14 mouse cellular contexts compared by ENCODE assay signal in genomic region chr6:80905220-80905619, GRCm38 (mm10).
"Had no signal": no experiment of that assay in that cellular context is flagged by ENCODE, and none has a peak within 500 bp of the region (broad histone marks: within the 10 kb centered on the region; RNA-seq: fewer than 3 reads in every experiment).

No protein-coding gene starts in this region.

- ATAC-seq: intestine, embryonic 15.5 days had no signal

- DNase-seq: kidney, adult 18-20 months; kidney, postnatal 14 days; lung, adult 18-20 months; midbrain, embryonic 14.5 days; right cerebral cortex, adult 18-20 months; thymus, adult 18-20 months; thymus, postnatal 14 days had no signal

- H3K36me3 ChIP-seq: intestine, embryonic 15.5 days; kidney, embryonic 15.5 days; limb, embryonic 13.5 days; neural tube, embryonic 15.5 days had no signal

- H3K9me3 ChIP-seq: intestine, embryonic 15.5 days; kidney, embryonic 15.5 days; limb, embryonic 13.5 days had no signal

- H3K4me1 ChIP-seq: intestine, embryonic 15.5 days; kidney, embryonic 15.5 days; limb, embryonic 13.5 days; neural tube, embryonic 15.5 days had no signal

- H3K27ac ChIP-seq: intestine, embryonic 15.5 days; kidney, embryonic 15.5 days; limb, embryonic 13.5 days; liver, embryonic 14.5 days; neural tube, embryonic 15.5 days; stomach, postnatal 0 days had no signal

- H3K4me3 ChIP-seq: intestine, embryonic 15.5 days; kidney, embryonic 15.5 days; limb, embryonic 13.5 days; myocyte; neural tube, embryonic 15.5 days had no signal

- H3K4me2 ChIP-seq: intestine, embryonic 15.5 days; kidney, embryonic 15.5 days; limb, embryonic 13.5 days; neural tube, embryonic 15.5 days had no signal

- H3K27me3 ChIP-seq: intestine, embryonic 15.5 days; kidney, embryonic 15.5 days; limb, embryonic 13.5 days; neural tube, embryonic 15.5 days had no signal

- H3K9ac ChIP-seq: intestine, embryonic 15.5 days; kidney, embryonic 15.5 days; limb, embryonic 13.5 days; liver, embryonic 14.5 days; neural tube, embryonic 15.5 days had no signal
